Mouse (Mus musculus) heart, adult 2 months (tissue): ENCODE measurements around the gene Cmah. TPM values are rescaled to one million over a fixed set of nuclear protein-coding genes. Genes with fewer than 3 reads are reported as not detected.

ENCODE experiments used
- DNase-seq, 2 experiments: peaks; one replicate each; pipeline ENCODE4 v3.0.0; 2021
- H3K27ac ChIP-seq: fragments of 200-600 bp; 2 replicates; pipeline ENCODE4 v1.8.1; 2022
- H3K27me3 ChIP-seq: fragments of 200-500 bp; 2 replicates; pipeline ENCODE4 v1.6.1; 2012; ENCODE audit warnings: mild to moderate bottlenecking, low read length, inconsistent platforms, mixed read lengths; ENCODE audit not compliant: control insufficient read depth, insufficient read depth
- H3K36me3 ChIP-seq: fragments of 200-500 bp; 2 replicates; pipeline ENCODE4 v1.6.1; 2012; ENCODE audit warnings: low read length, inconsistent platforms; ENCODE audit not compliant: control insufficient read depth, insufficient read depth
- H3K4me1 ChIP-seq: fragments of 200-500 bp; 2 replicates; pipeline ENCODE4 v1.6.1; 2011; ENCODE audit warnings: low read length; ENCODE audit not compliant: control insufficient read depth, insufficient read depth
- H3K4me3 ChIP-seq: fragments of 200-600 bp; 2 replicates; pipeline ENCODE4 v1.8.1; 2022
- H3K79me2 ChIP-seq: fragments of 200-500 bp; replicated peaks from 2 replicates; pipeline ENCODE4 v1.6.1; 2012; ENCODE audit warnings: mild to moderate bottlenecking, inconsistent platforms, low read length, moderate library complexity, mixed read lengths; ENCODE audit not compliant: control insufficient read depth, insufficient read depth
- H3K9ac ChIP-seq: fragments of 200-500 bp; 2 replicates; pipeline ENCODE4 v1.6.1; 2012; ENCODE audit warnings: low read depth, mild to moderate bottlenecking, control low read depth, inconsistent platforms, low read length, mixed read lengths
- CTCF ChIP-seq: fragments of 200-600 bp; IDR thresholded peaks from 2 replicates; pipeline ENCODE4 v1.8.1; 2022; ENCODE audit warnings: antibody characterized with exemption, mild to moderate bottlenecking, moderate library complexity
- EP300 ChIP-seq: fragments of 200-500 bp; IDR thresholded peaks from 2 replicates; pipeline ENCODE4 v1.6.1; 2011; ENCODE audit warnings: low read depth, low read length, control low read depth; ENCODE audit not compliant: insufficient read depth
- POLR2A ChIP-seq: fragments of 200-500 bp; IDR thresholded peaks from 2 replicates; pipeline ENCODE4 v1.6.1; 2011; ENCODE audit warnings: mild to moderate bottlenecking, low read depth, low read length, control low read depth; ENCODE audit not compliant: insufficient read depth
- WGBS: fragments of 180-500 bp; shearing (Covaris S2); methylation state at CpG from one replicate; pipeline ENCODE4 v1.1.7; 2018; 5-methylcytosine and 5-hydroxymethylcytosine counted together
- intact Hi-C: fragments of 180-260 bp; cut with DNase I; formaldehyde crosslinking; loops from one replicate; pipeline ENCODE4 v1.15.1; 2025
- polyA plus RNA-seq: library from polyadenylated mRNA; depleted of rRNA; stranded (reverse); fragments of >200 nt; gene quantifications from 2 replicates; pipeline ENCODE4 v1.2.3, GENCODE M21; 2012; rRNA removed
- total RNA-seq, 2 experiments: library from RNA; stranded (reverse); gene quantifications; 2 replicates each; pipeline ENCODE4 v1.2.3; 2021

Cmah gene
- total and polyA plus RNA-seq, 3 experiments, result 0.84 to 4.0 (median 2.7) TPM

GRCm38 (mm10) chr13:24524468-24524867 is 197.3 kb downstream of the Cmah start:
- Histone ChIP-seq H3K9ac (no peak overlapping the region), H3K4me1 (peaks cover 2% of the 10 kb centered on the region), H3K79me2 (no peaks in the 10 kb centered on the region), H3K27ac (no peak overlapping the region), H3K4me3 (no peak overlapping the region), H3K36me3 (no peaks in the 10 kb centered on the region), H3K27me3 (no peaks in the 10 kb centered on the region)
- TF ChIP-seq EP300 (no peak), POLR2A (no peak), CTCF (no peak)
- no peak for DNase-seq
- 35% methylated on average over 1 of the region's 1 CpGs for WGBS
- intact Hi-C loops, result no loop called here

DNA sequence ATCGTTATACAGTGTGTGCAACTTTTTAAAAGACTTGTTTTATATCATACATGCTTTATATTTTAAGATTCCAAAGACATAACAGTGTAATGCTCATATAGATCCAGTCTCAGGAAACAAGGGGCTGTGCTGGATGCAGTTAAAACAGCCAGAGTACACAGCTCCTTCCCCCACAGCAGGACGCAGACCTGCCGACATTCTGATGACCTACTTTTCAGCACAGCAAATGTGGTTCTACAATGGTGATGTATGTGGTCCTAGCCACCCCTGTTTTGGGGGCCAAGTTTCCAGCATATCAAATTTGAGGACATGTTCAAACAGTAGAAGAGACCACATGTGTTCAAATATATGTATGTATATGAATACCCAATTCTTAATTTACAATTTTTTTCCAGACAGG is 198.3 kb downstream of the Cmah start:
- 57% methylated on average over 3 of the region's 3 CpGs for WGBS
- H3K27me3 ChIP-seq, result no peaks in the 10 kb centered on the region
- H3K79me2 ChIP-seq, result no peaks in the 10 kb centered on the region
- no peak overlapping the region for H3K27ac ChIP-seq
- no peak overlapping the region for H3K4me3 ChIP-seq
- TF ChIP-seq EP300 (no peak), POLR2A (no peak), CTCF (no peak)
- intact Hi-C loops, result no loop called here
- DNase-seq, result no peak
- H3K36me3 ChIP-seq, result no peaks in the 10 kb centered on the region
- peaks cover 2% of the 10 kb centered on the region for H3K4me1 ChIP-seq
- no peak overlapping the region for H3K9ac ChIP-seq

GRCm38 (mm10) chr13:24526916-24527315 is 199.7 kb downstream of the Cmah start:
- H3K4me1 ChIP-seq, result peaks cover 2% of the 10 kb centered on the region
- H3K36me3 ChIP-seq, result no peaks in the 10 kb centered on the region
- no peaks in the 10 kb centered on the region for H3K79me2 ChIP-seq
- no peak overlapping the region for H3K4me3 ChIP-seq
- no peak for TF ChIP-seq POLR2A
- no peak for TF ChIP-seq CTCF
- TF ChIP-seq EP300, result no peak
- intact Hi-C loops, result no loop called here
- WGBS, result 78% methylated on average over 2 of the region's 2 CpGs
- no peak overlapping the region for H3K27ac ChIP-seq
- H3K9ac ChIP-seq, result no peak overlapping the region
- no peaks in the 10 kb centered on the region for H3K27me3 ChIP-seq
- no peak for DNase-seq

Other genes starting within 250 kb of the Cmah start
- 1 to 10 TPM; 4.4 to 6.9 TPM for gene Carmil1, start 46.6 kb upstream of the Cmah start, total RNA-seq
- 1.2 and 1.4 TPM in 2 replicates for gene Carmil1, start 46.6 kb upstream of the Cmah start, polyA plus RNA-seq